Mouse (Mus musculus): ENCODE data around the gene Reep1. TPM values are rescaled to one million over a fixed set of nuclear protein-coding genes. Genes with fewer than 3 reads are reported as not detected.
A peak's percentile ranks its signal among the peaks of the same experiment; 100 is the strongest.
"Not testable (repeated sequence)": the region's sequence is repeated elsewhere in the genome, so short reads cannot be mapped to it uniquely, and the experiment has no call there.

Reep1 gene
- polyA plus RNA-seq, 1 experiment from 2014 or later, result 285 TPM

DNA sequence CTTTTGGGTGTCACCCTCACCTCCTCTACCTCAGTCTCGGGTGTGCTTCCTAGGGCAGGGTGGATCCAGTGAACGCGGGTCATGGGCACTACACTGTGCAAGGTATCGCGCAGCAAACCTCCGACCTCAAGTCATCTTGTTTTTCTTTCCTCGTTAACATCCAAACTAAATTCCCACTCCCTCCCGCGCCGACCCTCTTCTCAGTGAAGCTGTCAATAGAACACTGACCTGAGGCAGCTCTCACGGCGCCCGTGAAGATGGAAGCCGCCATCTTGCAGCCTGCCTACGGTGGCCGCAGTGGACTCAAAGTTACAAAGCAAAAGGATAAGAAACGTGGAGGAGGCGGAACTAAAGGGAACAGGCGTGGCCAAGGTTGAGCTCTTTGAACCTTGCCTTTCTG, 116.1 kb downstream of the Reep1 start:
- Histone ChIP-seq H3K9ac (replicated peaks) (peak overlapping the region; percentile 49), H3K27me3 (replicated peaks) (no peaks in the 10 kb centered on the region; the same call in 1 of the 2 replicates), H3K9me3 (replicated peaks) (no peaks in the 10 kb centered on the region), H3K4me2 (peak overlapping the region; percentile 78), H3K4me3 (replicated peaks) (peak overlapping the region; percentile 64), H3K27ac (replicated peaks) (peak overlapping the region; percentile 45; the same call in 1 of the 2 replicates), H3K4me1 (peaks cover 14% of the 10 kb centered on the region), H3K36me3 (0 out of 2 replicates have a peak, but pooled peaks cover under 1% of the 10 kb centered on the region)
- WGBS, result 0% methylated on average over 19 of the region's 19 CpGs
- ATAC-seq (ENCODE audit: low FRiP score), result peak; percentile 90

DNA sequence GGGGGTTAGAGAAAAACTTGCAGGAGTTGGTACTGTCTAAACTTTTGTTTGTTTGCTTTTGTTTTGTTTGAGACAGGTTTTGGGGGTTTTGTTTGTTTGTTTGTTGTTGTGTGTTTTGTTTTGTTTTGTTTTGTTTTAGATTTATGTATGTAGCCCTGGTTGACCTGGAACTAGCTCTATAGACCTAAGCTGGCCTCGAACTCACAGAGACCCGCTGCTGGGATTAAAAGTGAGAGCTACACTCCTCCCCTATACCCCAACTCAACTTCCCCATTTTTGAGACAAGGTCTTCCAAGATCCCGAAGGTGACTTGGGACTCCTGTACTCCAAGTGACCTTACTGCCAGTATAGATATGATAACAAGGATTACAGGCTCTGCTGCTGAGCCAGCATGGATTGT, 116.6 kb downstream of the Reep1 start:
- no peak overlapping the region for H3K9ac ChIP-seq (replicated peaks)
- WGBS, result 37% methylated on average over 3 of the region's 3 CpGs
- peak; percentile 29; the same call in 1 of the 2 replicates for ATAC-seq (ENCODE audit: low FRiP score)

DNA sequence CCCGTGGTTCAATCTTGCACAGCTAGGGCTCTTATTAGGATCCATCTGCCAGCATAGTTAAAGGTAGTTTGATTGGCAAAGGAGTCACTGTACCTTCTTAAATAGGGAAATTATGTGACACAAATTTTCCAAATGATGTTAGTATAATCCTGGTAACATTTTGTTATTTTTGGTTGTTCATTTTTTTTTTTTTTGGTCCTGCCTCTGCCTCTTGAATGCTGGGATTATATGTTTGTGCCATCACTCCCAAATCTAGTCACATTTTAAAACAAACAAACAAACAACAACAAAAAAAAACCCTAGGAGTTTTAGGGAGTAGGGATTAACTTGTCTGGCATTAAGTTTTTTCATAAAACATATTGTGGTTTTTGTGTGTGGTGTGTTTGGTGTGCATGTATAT, 119.5 kb downstream of the Reep1 start, which contains the start of gene Mrpl35:
Mrpl35 (minus strand) TSS at position 101 of the 400 bp plus-strand sequence.
- peaks cover 18% of the 10 kb centered on the region for H3K4me1 ChIP-seq
- H3K27ac ChIP-seq (replicated peaks), result no peak within 1 kb of the TSS
- no peaks in the 10 kb centered on the region; the same call in 1 of the 2 replicates for H3K27me3 ChIP-seq (replicated peaks)
- ATAC-seq (ENCODE audit: low FRiP score), result no peak
- H3K9ac ChIP-seq (replicated peaks), result no peak within 1 kb of the TSS
- H3K9me3 ChIP-seq (replicated peaks), result no peaks in the 10 kb centered on the region
- no peak within 1 kb of the TSS for H3K4me3 ChIP-seq (replicated peaks)
- H3K4me2 ChIP-seq, result no peak within 1 kb of the TSS
- no peaks in the 10 kb centered on the region for H3K36me3 ChIP-seq
- WGBS, result 29% methylated on average over 1 of the region's 1 CpGs

More for the DNA sequence above, 116.6 kb downstream of the Reep1 start:
- Histone ChIP-seq H3K4me3 (replicated peaks) (peak overlapping the region; percentile 64), H3K27me3 (replicated peaks) (no peaks in the 10 kb centered on the region; the same call in 1 of the 2 replicates), H3K9me3 (replicated peaks) (no peaks in the 10 kb centered on the region), H3K4me2 (peak overlapping the region; percentile 78), H3K4me1 (peaks cover 14% of the 10 kb centered on the region), H3K36me3 (no peaks in the 10 kb centered on the region), H3K27ac (replicated peaks) (no peak overlapping the region)

DNA sequence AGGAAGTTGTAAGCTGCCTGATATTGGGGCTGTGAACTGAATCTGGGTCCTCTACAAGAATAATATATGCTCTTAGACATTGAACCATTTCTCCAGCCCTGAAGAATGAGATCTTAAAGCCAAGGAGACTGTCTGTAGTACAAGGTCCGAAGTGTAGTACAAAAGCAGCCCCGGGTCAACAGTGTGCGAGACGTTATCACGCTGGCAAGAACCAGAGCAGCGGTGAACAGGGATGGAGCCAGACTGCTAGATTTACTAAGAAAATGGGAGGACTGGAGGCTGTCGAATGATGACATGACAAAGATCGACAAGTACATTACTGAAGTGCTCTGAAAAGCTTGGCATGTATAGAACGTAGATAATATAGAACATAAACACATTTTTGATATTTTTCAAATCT, 122.4 kb downstream of the Reep1 start:
- Histone ChIP-seq H3K27ac (replicated peaks) (no peak overlapping the region), H3K4me1 (peaks cover 18% of the 10 kb centered on the region), H3K9me3 (replicated peaks) (no peaks in the 10 kb centered on the region), H3K4me3 (replicated peaks) (no peak overlapping the region), H3K9ac (replicated peaks) (no peak overlapping the region), H3K4me2 (no peak overlapping the region; the same call in 1 of the 2 replicates), H3K36me3 (peaks cover under 1% of the 10 kb centered on the region; the same call in 1 of the 2 replicates), H3K27me3 (replicated peaks) (no peaks in the 10 kb centered on the region; the same call in 1 of the 2 replicates)
- 88% methylated on average over 9 of the region's 9 CpGs for WGBS
- ATAC-seq (ENCODE audit: low FRiP score), result no peak

DNA sequence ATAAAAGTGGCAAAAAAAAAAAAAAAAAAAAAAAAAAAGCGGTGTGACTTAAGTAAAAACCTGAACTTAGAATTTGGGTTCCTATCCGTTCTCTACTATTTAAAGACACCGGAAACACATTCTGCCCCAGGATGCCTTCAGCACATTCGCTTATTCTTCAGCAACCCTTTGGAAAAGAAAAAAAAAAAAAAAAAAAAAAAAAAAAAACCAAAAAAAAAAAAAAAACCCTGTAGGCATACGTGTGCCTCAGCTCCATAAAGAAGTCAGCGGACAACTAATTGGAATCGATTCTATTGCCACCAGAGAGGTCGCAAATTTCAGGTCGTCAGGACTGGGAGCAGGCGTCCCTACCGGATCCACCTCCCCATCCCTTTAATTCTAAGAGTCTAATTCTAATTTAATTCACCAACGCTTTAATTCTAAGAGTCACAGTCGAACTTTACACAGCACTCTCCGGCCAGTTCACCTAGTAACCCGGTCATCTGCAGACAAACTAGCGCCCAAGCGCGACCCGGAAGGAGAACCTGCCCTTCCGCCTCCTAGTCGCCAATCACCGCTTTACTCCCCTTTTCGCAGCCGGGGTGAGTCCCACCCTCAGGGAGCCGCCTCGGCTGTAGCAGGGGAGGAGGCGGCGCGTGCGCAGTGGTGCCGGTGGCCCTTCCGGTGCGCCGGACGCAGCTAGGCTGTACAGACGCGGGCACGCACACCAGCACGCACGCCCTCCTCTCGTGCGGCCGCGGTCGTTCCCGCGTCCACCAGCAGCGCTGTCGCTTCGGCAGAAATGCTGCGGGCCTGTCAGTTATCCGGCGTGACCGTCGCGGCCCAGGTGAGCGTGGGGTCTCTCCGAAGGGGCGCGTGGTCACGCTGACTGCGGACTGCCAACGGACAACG, 123.6 kb downstream of the Reep1 start, which contains the start of gene Immt:
Immt (plus strand) TSS at position 642 of the 891 bp plus-strand sequence.
- Histone ChIP-seq H3K4me2 (peak within 1 kb of the TSS; percentile 77), H3K9me3 (replicated peaks) (no peaks in the 10 kb centered on the region), H3K27ac (replicated peaks) (peak within 1 kb of the TSS; percentile 97), H3K9ac (replicated peaks) (peak within 1 kb of the TSS; percentile 85), H3K4me3 (replicated peaks) (peak within 1 kb of the TSS; percentile 99), H3K36me3 (peaks cover 9% of the 10 kb centered on the region), H3K4me1 (peaks cover 18% of the 10 kb centered on the region), H3K27me3 (replicated peaks) (no peaks in the 10 kb centered on the region; the same call in 1 of the 2 replicates)
- ATAC-seq (ENCODE audit: low FRiP score), result peak; percentile 99
- under 1% methylated on average over 64 of the region's 64 CpGs for WGBS

DNA sequence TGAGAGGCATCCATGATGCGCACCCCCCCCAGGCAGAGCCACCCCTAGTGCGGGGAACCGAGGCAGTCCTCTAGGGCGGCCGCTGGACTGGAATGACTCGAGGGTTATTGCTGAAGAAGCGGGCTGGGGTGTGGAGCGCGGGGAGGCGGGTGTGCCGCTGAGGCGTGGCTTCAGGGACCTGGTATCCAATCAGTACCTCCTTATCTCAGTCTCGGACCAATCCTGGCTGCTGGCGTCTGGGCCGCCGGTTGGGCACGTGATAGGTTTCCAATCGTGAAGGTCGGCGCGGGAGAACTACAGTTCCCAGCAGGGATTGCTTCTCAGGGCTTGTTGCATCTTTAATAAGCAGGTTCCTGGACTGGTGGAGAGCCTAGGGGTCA, 124.2 kb downstream of the Reep1 start:
- peak; percentile 99 for ATAC-seq (ENCODE audit: low FRiP score)
- H3K9ac ChIP-seq (replicated peaks), result peak overlapping the region; percentile 85
- H3K4me2 ChIP-seq, result peak overlapping the region; percentile 77
- H3K36me3 ChIP-seq, result peaks cover 12% of the 10 kb centered on the region
- H3K4me1 ChIP-seq, result peaks cover 18% of the 10 kb centered on the region
- under 1% methylated on average over 21 of the region's 21 CpGs for WGBS
- H3K27me3 ChIP-seq (replicated peaks), result no peaks in the 10 kb centered on the region; the same call in 1 of the 2 replicates
- no peaks in the 10 kb centered on the region for H3K9me3 ChIP-seq (replicated peaks)
- H3K27ac ChIP-seq (replicated peaks), result peak overlapping the region; percentile 97
- peak overlapping the region; percentile 99 for H3K4me3 ChIP-seq (replicated peaks)

DNA sequence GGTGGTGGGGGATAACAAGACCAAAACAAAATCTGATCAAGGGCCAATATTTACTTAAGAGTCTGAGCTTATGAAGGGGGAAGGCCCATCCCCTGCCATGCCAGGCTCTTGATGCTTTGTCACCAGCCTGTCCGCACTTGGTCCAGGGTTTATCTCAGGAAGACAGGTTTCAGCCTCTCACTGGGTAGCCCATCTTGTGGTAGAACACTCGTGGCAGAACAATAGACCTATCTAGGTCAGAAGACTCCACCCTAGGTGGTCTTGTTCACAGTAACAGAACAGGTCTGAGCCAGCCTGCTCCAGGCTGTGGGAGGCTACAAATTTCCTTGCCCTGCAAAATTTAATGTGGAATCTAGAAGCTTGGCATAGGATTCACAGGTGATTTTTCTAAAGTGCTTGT, 129.4 kb downstream of the Reep1 start:
- Histone ChIP-seq H3K4me3 (replicated peaks) (no peak overlapping the region), H3K9ac (replicated peaks) (no peak overlapping the region), H3K27ac (replicated peaks) (no peak overlapping the region), H3K4me1 (peaks cover 12% of the 10 kb centered on the region), H3K36me3 (peaks cover 14% of the 10 kb centered on the region), H3K4me2 (no peak overlapping the region), H3K9me3 (replicated peaks) (no peaks in the 10 kb centered on the region), H3K27me3 (replicated peaks) (no peaks in the 10 kb centered on the region)
- ATAC-seq (ENCODE audit: low FRiP score), result no peak
- WGBS, result 87% methylated on average over 2 of the region's 2 CpGs

DNA sequence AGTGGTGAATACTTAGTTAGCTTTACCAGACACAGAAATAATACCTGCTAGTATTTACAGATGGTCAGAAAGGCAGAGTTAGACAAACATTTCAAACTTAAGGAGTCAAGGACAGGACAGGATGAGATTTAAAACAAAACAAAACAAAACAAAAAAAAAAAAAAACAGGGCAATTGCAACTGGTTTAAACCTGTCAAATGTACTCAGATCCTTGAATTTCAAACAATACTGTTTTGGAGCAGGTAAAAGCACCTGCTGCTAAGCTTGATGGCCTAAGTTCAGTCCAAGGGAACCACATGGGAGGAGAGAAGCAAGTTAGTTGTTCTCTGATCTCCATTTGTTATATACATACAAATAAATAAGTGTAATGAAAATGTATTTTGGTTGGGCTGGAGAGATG, 132.5 kb downstream of the Reep1 start:
- ATAC-seq (ENCODE audit: low FRiP score), result no peak
- H3K9ac ChIP-seq (replicated peaks), result no peak overlapping the region
- no peak overlapping the region for H3K4me3 ChIP-seq (replicated peaks)
- peaks cover 13% of the 10 kb centered on the region for H3K36me3 ChIP-seq
- no peaks in the 10 kb centered on the region for H3K9me3 ChIP-seq (replicated peaks)
- H3K4me1 ChIP-seq, result no peaks in the 10 kb centered on the region
- no peak overlapping the region for H3K27ac ChIP-seq (replicated peaks)
- no peaks in the 10 kb centered on the region for H3K27me3 ChIP-seq (replicated peaks)
- no peak overlapping the region for H3K4me2 ChIP-seq

DNA sequence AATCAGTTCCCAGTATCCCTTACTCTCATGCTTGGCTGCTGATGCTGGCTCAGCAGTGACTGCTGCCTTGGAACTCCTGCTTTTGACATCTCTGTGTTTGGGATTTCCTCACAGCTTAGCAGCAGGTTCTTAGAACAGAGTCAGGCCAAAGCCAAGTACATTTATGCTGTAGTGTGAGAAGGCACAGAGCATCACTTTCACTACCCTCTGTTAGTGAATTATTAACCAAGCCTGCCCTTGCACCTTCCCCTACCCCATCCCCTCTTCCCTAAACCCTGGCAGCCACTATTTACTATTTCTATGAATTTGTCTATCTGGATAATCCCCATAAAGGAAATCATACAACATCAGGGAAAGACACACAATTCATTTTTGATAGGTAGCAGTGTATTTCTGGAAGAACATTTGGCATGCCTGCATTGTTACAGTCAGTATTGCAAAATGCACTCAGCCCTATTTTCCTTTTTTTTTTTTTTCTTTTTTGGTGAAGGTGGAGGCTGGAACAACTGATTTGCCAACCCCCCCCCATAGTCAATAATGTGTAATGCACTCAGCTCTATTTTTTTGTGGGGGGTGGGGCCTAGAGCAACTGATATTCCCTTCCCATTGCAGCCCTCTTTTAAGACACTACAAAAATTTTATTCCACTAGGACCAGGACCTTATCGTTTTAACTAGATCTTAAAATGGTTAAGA, 133.4 kb downstream of the Reep1 start:
- H3K27ac ChIP-seq (replicated peaks), result no peak overlapping the region
- no peak overlapping the region for H3K9ac ChIP-seq (replicated peaks)
- H3K4me2 ChIP-seq, result no peak overlapping the region
- ATAC-seq (ENCODE audit: low FRiP score), result no peak
- no peaks in the 10 kb centered on the region for H3K4me1 ChIP-seq
- no peaks in the 10 kb centered on the region for H3K27me3 ChIP-seq (replicated peaks)
- WGBS, result 98% methylated on average over 1 of the region's 1 CpGs
- H3K4me3 ChIP-seq (replicated peaks), result no peak overlapping the region
- H3K9me3 ChIP-seq (replicated peaks), result no peaks in the 10 kb centered on the region
- H3K36me3 ChIP-seq, result peaks cover 11% of the 10 kb centered on the region

DNA sequence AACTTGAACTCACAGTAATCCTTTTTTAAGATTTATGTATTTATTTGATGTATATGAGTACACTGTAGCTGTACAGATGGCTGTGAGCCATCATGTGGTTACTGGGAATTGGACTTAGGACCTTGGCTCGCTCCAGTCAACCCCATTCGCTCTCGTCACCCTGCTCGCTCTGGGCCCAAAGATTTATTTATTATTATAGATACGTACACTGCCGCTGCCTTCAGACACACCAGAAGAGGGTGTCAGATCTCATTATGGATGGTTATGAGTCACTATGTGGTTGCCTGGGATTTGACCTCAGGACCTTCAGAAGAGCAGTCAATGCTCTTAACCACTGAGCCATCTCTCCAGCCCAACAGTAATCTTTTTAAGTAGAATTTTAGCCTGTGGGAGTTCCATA, 139.5 kb downstream of the Reep1 start:
- not testable (repeated sequence) for H3K4me3 ChIP-seq (replicated peaks); H3K27me3 ChIP-seq (replicated peaks); H3K9me3 ChIP-seq (replicated peaks); H3K4me2 ChIP-seq; H3K9ac ChIP-seq (replicated peaks); H3K4me1 ChIP-seq; ATAC-seq (ENCODE audit: low FRiP score); H3K27ac ChIP-seq (replicated peaks)
- peaks cover 30% of the 10 kb centered on the region for H3K36me3 ChIP-seq
- 94% methylated on average over 6 of the region's 6 CpGs for WGBS

Measured in neural tube, embryonic 15.5 days (tissue).